Mouse (Mus musculus) E14TG2a.4 (cell line): ENCODE measurements around the gene Gab2.

Experiments used
- H3K27me3 ChIP-seq: 2 replicates; pipeline ENCODE4 v1.6.1; 2014; ENCODE audit warnings: low read length, control low read depth; ENCODE audit not compliant: insufficient read depth
- H3K36me3 ChIP-seq: 2 replicates; pipeline ENCODE4 v1.6.1; 2014; ENCODE audit warnings: low read length, control low read depth; ENCODE audit not compliant: insufficient read depth
- H3K4me1 ChIP-seq: replicated peaks from 2 replicates; pipeline ENCODE4 v1.6.1; 2014; ENCODE audit warnings: low read depth, low read length, control low read depth
- H3K4me3 ChIP-seq: replicated peaks from 2 replicates; pipeline ENCODE4 v1.5.1; 2014; ENCODE audit warnings: mild to moderate bottlenecking, low read length
- H3K9me3 ChIP-seq: 2 replicates; pipeline ENCODE4 v1.6.1; 2014; ENCODE audit warnings: low read length, control low read depth
- CTCF ChIP-seq: conservative IDR thresholded peaks from 2 replicates; pipeline ENCODE4 v1.5.1; 2014; ENCODE audit warnings: low read length
- NANOG ChIP-seq: IDR thresholded peaks from 2 replicates; pipeline ENCODE4 v1.6.1; 2014; ENCODE audit warnings: borderline replicate concordance, low read length, mixed read lengths
- POU5F1 ChIP-seq: IDR thresholded peaks from 2 replicates; pipeline ENCODE4 v1.6.1; 2014; ENCODE audit warnings: low read length, borderline replicate concordance

Gene Gab2

DNA sequence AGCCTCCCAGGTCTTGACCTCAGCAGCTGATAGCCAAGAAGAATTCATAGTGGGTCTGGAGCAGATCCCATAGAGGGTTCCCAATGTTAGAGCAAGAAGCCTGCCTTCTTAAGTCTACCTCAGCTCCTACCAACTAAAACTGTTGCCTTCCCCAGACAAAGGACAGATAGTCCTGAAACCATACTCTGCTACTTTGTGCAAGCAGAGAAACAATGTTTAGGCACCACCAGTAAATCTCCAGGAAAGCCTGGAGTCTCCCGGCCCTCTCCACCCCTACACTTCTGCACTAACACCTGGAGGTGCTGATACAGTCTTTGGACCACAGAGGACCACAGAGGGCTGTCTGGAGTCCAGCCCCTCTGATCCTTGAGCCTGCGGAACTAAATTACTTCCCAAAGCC lies 263.3 kb downstream of the Gab2 start:
- Histone ChIP-seq H3K9me3 (peaks cover 4% of the 10 kb centered on the region), H3K4me1 (peaks cover 76% of the 10 kb centered on the region), H3K27me3 (peaks cover 3% of the 10 kb centered on the region; the same call in 1 of the 2 replicates), H3K4me3 (no peak overlapping the region), H3K36me3 (no peaks in the 10 kb centered on the region)
- no peak for TF ChIP-seq NANOG
- TF ChIP-seq POU5F1 = no peak
- no peak for TF ChIP-seq CTCF

DNA sequence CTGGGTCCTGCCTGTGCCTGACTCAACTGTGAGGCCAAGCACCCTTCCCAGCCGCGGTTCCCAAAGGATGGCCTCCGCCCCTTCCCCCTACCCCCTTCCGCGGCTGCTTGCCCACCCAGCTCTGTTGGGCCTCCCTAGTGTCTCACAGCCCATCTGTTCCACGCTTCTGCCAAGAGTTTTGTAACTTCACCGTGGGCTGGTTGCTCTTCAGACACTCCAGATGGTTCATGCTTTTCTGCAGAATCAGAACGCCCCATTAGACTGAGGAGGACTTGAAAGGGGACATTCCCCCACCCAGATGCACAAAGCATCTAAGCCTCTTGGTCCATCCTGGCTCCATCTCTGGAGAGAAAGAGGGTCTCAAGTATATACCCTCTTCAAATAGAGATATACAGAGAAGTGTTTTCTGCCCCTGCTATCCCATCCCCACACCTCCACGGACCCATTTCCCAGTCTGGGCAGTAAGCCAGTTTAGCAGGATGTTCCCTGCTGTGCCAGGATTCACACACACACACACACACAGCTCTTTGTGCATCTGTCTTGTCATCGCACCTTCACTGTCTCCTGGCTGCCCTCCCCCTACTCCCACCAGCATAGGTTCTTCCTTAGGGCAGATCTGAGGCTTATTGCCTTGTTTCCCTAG lies 264.0 kb downstream of the Gab2 start:
- TF ChIP-seq POU5F1 = no peak
- no peak for TF ChIP-seq CTCF
- no peak for TF ChIP-seq NANOG

DNA sequence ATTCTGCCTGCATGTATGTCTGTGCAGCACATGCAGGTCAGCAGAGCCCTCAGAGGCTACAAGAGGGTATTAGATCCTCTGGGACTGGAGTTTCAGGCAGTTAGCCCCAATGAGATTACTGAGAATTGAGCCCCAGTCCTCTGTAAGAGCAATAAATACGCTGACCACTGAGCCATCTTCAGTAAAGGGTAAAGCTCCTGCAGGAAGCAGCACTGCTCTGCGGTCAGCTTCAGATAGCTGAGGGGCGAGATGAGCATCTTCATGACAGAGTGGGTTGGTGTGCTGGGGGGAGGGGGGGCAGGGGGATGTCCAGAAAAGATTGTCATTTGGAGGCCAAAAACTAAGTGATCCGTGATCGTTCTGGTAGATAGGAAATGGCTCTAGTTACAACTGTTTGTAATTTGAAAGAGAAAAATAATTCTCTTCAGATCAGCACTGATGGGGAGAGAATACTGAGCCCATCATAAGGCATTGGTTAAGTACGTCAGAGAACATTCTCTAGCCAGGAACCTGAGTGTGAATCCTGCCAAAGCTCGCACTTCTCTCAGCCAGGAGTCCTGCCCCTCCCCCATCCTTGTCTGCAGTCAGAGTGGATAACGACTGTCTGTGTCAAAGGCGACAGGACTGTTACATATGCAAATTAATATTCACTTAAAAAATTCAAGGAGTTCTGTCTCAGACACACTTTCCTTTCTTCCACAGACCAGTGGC lies 264.9 kb downstream of the Gab2 start:
- peaks cover 8% of the 10 kb centered on the region; the same call in 1 of the 2 replicates for H3K27me3 ChIP-seq
- H3K4me1 ChIP-seq = peaks cover 79% of the 10 kb centered on the region
- no peaks in the 10 kb centered on the region for H3K9me3 ChIP-seq
- TF ChIP-seq POU5F1 (no peak), CTCF (no peak), NANOG (no peak)
- no peaks in the 10 kb centered on the region for H3K36me3 ChIP-seq
- H3K4me3 ChIP-seq = no peak overlapping the region

More for the DNA sequence above, 264.0 kb downstream of the Gab2 start:
- Histone ChIP-seq H3K36me3 (no peaks in the 10 kb centered on the region), H3K27me3 (peaks cover 3% of the 10 kb centered on the region; the same call in 1 of the 2 replicates), H3K4me1 (peaks cover 79% of the 10 kb centered on the region), H3K4me3 (no peak overlapping the region), H3K9me3 (no peaks in the 10 kb centered on the region; the same call in 1 of the 2 replicates)

DNA sequence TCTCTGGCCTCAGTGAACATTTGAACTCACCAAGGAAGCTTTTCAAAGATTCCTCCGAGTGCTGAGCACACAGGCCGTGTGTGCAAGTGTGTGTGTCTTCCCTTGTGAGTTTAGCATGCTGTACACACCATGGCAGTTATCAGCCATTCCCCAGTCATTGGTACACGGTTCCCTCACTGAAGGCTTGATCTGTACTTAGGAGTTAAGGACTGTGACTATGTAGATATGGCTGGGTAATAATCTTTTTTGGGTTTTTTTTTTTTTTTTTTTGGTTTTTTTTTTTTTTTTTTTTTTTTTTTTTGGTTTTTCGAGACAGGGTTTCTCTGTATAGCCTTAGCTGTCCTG lies 265.4 kb downstream of the Gab2 start:
- H3K9me3 ChIP-seq = no peaks in the 10 kb centered on the region
- peaks cover 12% of the 10 kb centered on the region; the same call in 1 of the 2 replicates for H3K27me3 ChIP-seq
- H3K4me3 ChIP-seq = no peak overlapping the region
- peaks cover 78% of the 10 kb centered on the region for H3K4me1 ChIP-seq
- TF ChIP-seq POU5F1 = no peak
- TF ChIP-seq NANOG = no peak
- no peak for TF ChIP-seq CTCF
- H3K36me3 ChIP-seq = no peaks in the 10 kb centered on the region

DNA sequence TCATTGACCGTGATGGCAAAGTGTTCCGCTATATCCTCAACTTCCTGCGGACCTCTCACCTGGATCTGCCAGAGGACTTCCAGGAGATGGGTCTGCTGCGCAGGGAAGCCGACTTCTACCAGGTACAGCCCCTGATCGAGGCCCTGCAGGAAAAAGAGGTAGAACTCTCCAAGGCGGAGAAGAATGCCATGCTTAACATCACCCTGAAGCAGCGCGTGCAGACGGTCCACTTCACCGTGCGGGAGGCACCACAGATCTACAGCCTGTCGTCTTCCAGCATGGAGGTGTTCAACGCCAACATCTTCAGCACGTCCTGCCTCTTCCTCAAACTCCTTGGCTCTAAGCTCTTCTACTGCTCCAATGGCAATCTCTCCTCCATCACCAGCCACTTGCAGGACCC lies 266.1 kb downstream of the Gab2 start:
- no peaks in the 10 kb centered on the region for H3K36me3 ChIP-seq
- peak overlapping the region; percentile 37; the same call in 1 of the 2 replicates for H3K4me3 ChIP-seq
- H3K9me3 ChIP-seq = no peaks in the 10 kb centered on the region
- peaks cover 13% of the 10 kb centered on the region; the same call in 1 of the 2 replicates for H3K27me3 ChIP-seq
- TF ChIP-seq CTCF (no peak), NANOG (no peak), POU5F1 (no peak)
- H3K4me1 ChIP-seq = peaks cover 74% of the 10 kb centered on the region

DNA sequence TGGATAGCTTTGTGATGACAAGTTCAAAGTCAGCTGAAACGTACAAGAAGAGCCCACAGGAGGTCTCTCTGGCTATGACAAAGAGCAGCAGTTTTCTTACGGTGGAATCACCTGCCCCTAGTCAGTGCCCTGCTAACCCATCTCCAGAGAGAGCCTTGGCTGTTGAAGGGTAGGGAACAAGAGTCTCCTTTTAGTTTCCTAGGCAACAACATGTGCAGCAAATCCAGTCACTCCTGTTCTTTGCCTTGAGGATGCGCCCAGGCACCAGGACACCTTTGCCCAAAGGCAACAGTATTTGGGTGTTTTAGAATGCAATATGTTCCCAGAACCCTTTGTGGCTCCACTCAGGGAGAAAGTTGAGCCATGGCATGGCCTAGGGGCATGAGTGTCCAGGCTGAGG lies 266.9 kb downstream of the Gab2 start:
- peaks cover 13% of the 10 kb centered on the region; the same call in 1 of the 2 replicates for H3K27me3 ChIP-seq
- no peaks in the 10 kb centered on the region for H3K9me3 ChIP-seq
- H3K4me1 ChIP-seq = peaks cover 70% of the 10 kb centered on the region
- no peak overlapping the region for H3K4me3 ChIP-seq
- TF ChIP-seq NANOG (no peak), POU5F1 (no peak), CTCF (no peak)
- H3K36me3 ChIP-seq = no peaks in the 10 kb centered on the region

DNA sequence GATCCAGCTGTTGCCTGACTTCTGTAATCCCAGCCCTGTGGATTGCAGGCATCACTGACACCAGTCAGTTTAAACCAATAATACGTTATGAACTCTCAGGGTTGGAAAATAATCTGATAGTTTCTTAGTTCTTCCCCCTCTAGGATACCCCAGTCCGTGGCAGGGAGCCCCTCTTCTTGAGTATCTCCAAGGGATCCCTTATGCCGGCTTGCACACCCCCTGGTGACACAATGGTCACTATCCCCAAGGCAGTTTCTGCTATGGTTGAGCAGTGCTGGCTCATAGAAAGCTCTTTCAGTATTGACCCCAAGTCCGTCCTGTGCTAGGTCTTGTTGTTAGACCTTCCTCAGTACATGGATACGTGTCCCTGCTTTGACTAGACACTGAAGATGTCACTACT lies 267.4 kb downstream of the Gab2 start:
- H3K36me3 ChIP-seq = no peaks in the 10 kb centered on the region
- TF ChIP-seq CTCF = no peak
- no peak for TF ChIP-seq NANOG
- TF ChIP-seq POU5F1 = no peak

DNA sequence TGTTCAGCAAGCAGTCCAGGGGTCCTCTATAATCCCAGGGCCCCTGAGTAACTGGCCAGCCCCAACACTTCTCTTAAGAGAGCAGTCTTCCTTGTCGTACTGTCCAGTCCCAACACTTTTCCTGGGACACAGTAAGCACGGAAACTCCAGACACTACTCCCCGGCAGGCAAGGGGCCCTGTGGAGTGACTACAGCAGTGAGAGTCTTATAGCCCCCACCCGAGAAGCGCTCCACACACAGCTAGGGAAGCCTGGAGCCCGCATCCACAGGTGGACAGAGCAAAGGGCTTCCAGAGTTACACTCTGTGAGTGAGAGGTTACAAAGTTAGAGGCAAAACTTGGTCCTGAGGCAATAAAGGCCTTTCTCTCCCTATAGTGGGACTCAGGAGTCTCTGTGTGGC lies 268.1 kb downstream of the Gab2 start:
- H3K27me3 ChIP-seq = peaks cover 13% of the 10 kb centered on the region; the same call in 1 of the 2 replicates
- peaks cover 59% of the 10 kb centered on the region for H3K4me1 ChIP-seq
- no peaks in the 10 kb centered on the region for H3K9me3 ChIP-seq
- H3K4me3 ChIP-seq = no peak overlapping the region
- no peak for TF ChIP-seq NANOG
- no peaks in the 10 kb centered on the region for H3K36me3 ChIP-seq

More for the DNA sequence above, 267.4 kb downstream of the Gab2 start:
- H3K27me3 ChIP-seq = peaks cover 13% of the 10 kb centered on the region; the same call in 1 of the 2 replicates
- H3K4me1 ChIP-seq = peaks cover 65% of the 10 kb centered on the region
- H3K4me3 ChIP-seq = no peak overlapping the region
- H3K9me3 ChIP-seq = no peaks in the 10 kb centered on the region

DNA sequence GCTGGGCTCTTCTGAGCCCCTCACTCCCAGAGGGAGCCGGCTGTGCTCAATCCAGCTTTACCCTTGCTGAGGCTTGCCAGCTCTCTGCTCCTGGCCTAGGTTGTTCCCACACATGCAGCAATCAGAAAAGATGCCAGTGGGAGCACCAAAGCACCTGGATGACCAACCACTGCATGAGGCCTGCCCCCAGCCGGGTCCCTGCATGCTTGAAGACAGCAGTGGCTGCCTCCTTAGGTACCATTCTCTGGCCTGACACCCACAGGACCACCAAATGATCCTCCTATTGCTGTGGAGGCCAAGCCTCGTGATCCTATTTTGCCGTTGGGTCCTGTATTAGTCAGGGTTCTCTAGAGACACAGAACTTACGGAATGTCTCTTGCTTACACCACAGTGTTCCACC lies 269.5 kb downstream of the Gab2 start:
- Histone ChIP-seq H3K9me3 (no peaks in the 10 kb centered on the region), H3K4me1 (peaks cover 54% of the 10 kb centered on the region), H3K36me3 (no peaks in the 10 kb centered on the region), H3K4me3 (peak overlapping the region; percentile 43; the same call in 1 of the 2 replicates), H3K27me3 (peaks cover 13% of the 10 kb centered on the region; the same call in 1 of the 2 replicates)
- TF ChIP-seq CTCF = no peak
- no peak for TF ChIP-seq POU5F1
- no peak for TF ChIP-seq NANOG
